Mouse (Mus musculus) forebrain, embryonic 11.5 days (tissue): ENCODE results near the gene Snx32. TPM values are rescaled to one million over a fixed set of nuclear protein-coding genes. Genes with fewer than 3 reads are reported as not detected.
A peak's percentile ranks its signal among the peaks of the same experiment; 100 is the strongest.

Experiments used
- ATAC-seq: fragments of 200-750 bp; cut with Nextera tagmentation; replicated peaks from 2 replicates; pipeline ENCODE4 v1.8.0; 2017; ENCODE audit warnings: moderate TSS enrichment; ENCODE audit not compliant: low FRiP score
- DNase-seq: peaks from one replicate; pipeline ENCODE4 v3.0.0-alpha.2; 2017; ENCODE audit warnings: low spot score
- H3K27ac ChIP-seq: fragments of 300-500 bp; sonication (generic); 2 replicates; pipeline ENCODE4 v1.5.1; 2014; ENCODE audit warnings: low read depth, low read length
- H3K27me3 ChIP-seq: fragments of 300-500 bp; sonication (generic); 2 replicates; pipeline ENCODE4 v1.6.1; 2014; ENCODE audit warnings: mild to moderate bottlenecking, low read length, mixed read lengths; ENCODE audit not compliant: control insufficient read depth, insufficient read depth
- H3K36me3 ChIP-seq: fragments of 300-500 bp; sonication (generic); 2 replicates; pipeline ENCODE4 v1.6.1; 2014; ENCODE audit warnings: mild to moderate bottlenecking, low read length, moderate library complexity, mixed read lengths; ENCODE audit not compliant: control insufficient read depth, insufficient read depth
- H3K4me1 ChIP-seq: fragments of 300-500 bp; sonication (generic); replicated peaks from 2 replicates; pipeline ENCODE4 v1.6.1; 2014; ENCODE audit warnings: low read length, mixed read lengths; ENCODE audit not compliant: control insufficient read depth, insufficient read depth
- H3K4me2 ChIP-seq: fragments of 300-500 bp; sonication (generic); 2 replicates; pipeline ENCODE4 v1.6.1; 2014; ENCODE audit warnings: low read depth, mild to moderate bottlenecking, low read length, moderate library complexity, mixed read lengths; ENCODE audit not compliant: severe bottlenecking
- H3K4me3 ChIP-seq: fragments of 300-500 bp; sonication (generic); 2 replicates; pipeline ENCODE4 v1.5.1; 2014; ENCODE audit warnings: low read depth, low read length
- H3K9ac ChIP-seq: fragments of 300-500 bp; sonication (generic); 2 replicates; pipeline ENCODE4 v1.6.1; 2014; ENCODE audit warnings: low read length
- H3K9me3 ChIP-seq: fragments of 300-500 bp; sonication (generic); 2 replicates; pipeline ENCODE4 v1.6.1; 2016; ENCODE audit warnings: low read length, mixed read lengths; ENCODE audit not compliant: control insufficient read depth
- WGBS: fragments of 180-500 bp; shearing (Covaris S2); extraction: QIAGEN DNeasy Blood & Tissue Kit; methylation state at CpG from one replicate; pipeline ENCODE4 v1.1.7; 2014; 5-methylcytosine and 5-hydroxymethylcytosine counted together
- polyA plus RNA-seq: library from polyadenylated mRNA; unstranded; fragments of >200 nt; fragmentation: Nextera tagmentation; extraction: Ambion mirVana; gene quantifications from 2 replicates; pipeline ENCODE4 v1.2.1, GENCODE M21; 2014

Gene Snx32
- polyA plus RNA-seq, 1 experiment from 2014 or later: 15.9 TPM

DNA sequence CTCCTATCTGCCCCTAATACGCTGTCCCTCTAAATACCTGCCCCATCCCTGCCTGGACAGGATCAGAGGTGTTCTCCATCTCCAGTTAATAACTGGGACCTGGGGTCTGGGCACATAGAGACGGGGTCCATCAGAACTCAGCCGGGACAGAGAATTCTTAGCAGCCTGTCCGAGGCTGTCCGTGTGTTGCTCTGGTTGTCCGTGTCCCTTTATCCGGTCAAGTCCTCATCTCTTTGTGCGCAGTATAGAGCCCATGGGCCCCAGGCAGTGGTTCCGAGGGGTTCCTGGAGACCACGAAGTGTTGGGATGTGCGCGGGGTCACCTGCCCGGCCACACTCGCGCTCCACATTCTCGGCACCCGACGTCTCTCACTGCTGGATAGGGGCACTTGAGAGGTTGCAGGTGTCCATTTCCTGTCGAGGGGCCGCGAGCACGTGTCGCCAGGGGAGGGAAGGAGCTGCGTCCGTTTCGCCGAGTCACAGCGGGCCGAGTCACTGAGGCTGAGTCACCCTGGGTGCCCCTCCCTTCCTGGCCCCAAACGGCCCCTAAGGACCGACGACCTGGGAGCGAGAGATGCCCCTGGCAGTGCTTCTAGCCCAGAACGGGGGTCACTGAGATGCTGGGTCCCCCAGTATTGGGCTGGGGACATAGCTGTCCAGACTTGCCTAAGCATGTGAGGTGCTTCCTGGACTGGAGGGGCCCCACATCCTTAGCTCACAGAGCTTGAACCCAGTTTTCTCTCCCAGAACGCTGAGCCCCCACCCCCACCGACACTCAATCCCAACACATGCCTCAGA, 61.8 kb downstream of the Snx32 start:
- no peak for ATAC-seq
- Histone ChIP-seq H3K27me3 (peaks cover 36% of the 10 kb centered on the region), H3K4me2 (peak overlapping the region; percentile 97), H3K36me3 (no peaks in the 10 kb centered on the region), H3K27ac (no peak overlapping the region), H3K9me3 (no peaks in the 10 kb centered on the region), H3K9ac (no peak overlapping the region), H3K4me3 (peak overlapping the region; percentile 50; the same call in 1 of the 2 replicates), H3K4me1 (peaks cover 13% of the 10 kb centered on the region)
- 7% methylated on average over 35 of the region's 36 CpGs for WGBS
- DNase-seq: no peak

DNA sequence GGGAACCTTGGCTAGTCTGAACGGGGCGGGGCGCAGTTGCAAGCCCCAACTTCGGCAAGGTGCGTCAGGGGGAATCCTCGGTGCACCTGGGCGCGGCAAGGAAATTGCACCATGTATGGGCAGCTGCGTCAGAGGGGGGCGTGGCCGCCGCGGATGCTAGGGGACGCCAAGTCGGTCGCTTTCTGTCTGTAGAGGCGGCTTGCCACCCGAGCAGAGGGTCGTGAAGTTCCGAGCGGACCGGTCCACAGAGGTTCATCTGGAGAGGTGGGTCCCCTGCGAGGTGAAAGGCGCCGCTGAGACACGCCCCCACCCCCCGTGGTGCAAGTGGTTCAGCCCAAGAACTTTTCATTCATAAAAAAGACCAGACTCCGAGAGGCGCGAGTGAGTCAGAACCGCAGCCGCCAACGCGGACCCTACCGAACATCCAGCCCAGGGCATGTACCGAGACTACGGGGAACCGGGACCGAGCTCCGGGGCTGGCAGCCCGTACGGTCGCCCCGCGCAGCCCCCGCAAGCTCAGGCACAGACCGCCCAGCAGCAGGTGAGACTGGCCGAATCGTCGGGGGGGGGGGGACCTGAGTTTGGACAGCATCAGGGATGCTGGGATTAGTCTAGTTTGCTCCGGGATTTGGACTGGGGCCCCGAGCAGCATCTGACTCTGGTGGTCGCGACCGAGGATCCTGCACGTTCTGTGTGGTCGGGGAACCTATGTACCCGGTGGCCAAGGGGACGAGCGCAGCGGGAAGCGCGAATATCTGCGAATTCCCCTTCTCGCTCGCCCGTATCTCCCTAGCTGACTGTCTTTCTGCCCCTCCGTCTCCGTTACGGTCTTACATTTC, 62.6 kb downstream of the Snx32 start, which contains the start of gene Fosl1:
Fosl1 (plus strand) TSS at position 33 of the 839 bp plus-strand sequence.
- peak within 1 kb of the TSS; percentile 50 for H3K4me3 ChIP-seq
- no peak within 1 kb of the TSS for H3K27ac ChIP-seq
- no peaks in the 10 kb centered on the region for H3K9me3 ChIP-seq
- peak; percentile 63; the same call in 1 of the 2 replicates for ATAC-seq
- WGBS: under 1% methylated on average over 70 of the region's 70 CpGs
- peaks cover 13% of the 10 kb centered on the region for H3K4me1 ChIP-seq
- peak within 1 kb of the TSS; percentile 97 for H3K4me2 ChIP-seq
- peak; percentile 83 for DNase-seq
- H3K27me3 ChIP-seq: peaks cover 36% of the 10 kb centered on the region
- peak within 1 kb of the TSS; percentile 45; the same call in 1 of the 2 replicates for H3K9ac ChIP-seq
- H3K36me3 ChIP-seq: no peaks in the 10 kb centered on the region

DNA sequence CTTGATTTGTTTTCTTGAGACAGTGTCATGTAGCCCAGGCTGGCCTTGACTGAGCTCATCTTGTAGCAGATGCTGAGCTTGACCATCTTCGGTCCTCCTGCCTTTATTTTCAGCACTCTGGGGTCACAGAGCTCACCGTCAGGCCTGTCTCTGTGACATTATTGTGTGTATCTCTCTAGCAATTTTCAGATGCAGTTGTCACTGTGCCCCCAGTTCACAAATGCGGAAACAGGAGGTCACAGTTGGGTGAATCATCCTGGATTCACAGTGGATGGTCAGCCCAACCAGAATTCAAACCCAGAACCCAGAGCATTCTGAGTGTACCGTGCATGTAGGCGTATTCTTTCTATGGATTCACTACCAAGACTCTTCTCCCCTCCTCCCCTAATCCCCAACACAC, 64.6 kb downstream of the Snx32 start:
- Histone ChIP-seq H3K36me3 (no peaks in the 10 kb centered on the region), H3K4me3 (no peak overlapping the region), H3K9ac (no peak overlapping the region), H3K27me3 (peaks cover 36% of the 10 kb centered on the region), H3K9me3 (no peaks in the 10 kb centered on the region), H3K27ac (no peak overlapping the region), H3K4me1 (peaks cover 13% of the 10 kb centered on the region), H3K4me2 (no peak overlapping the region)
- ATAC-seq: no peak
- no peak for DNase-seq
- WGBS: 84% methylated on average over 5 of the region's 5 CpGs

DNA sequence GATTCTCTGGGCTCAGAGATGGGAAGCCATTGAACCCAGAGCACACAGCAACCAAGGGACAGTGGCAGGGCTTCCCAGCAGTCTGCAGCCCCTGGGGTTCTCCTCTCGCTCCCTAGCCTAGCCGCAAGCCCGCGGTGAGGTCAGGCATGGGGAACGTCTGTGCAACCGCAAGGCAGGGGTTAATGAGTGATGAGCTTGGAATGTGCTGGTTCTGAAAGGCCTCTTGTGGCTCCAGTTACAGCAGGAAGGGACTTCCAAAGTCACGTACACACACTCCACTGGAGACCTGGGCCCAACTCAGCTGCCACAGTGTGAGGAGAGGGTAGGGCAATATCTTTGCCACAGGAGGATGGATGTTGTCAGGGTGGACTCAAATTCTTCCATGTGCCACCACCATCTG, 65.4 kb downstream of the Snx32 start:
- WGBS: 39% methylated on average over 7 of the region's 7 CpGs

DNA sequence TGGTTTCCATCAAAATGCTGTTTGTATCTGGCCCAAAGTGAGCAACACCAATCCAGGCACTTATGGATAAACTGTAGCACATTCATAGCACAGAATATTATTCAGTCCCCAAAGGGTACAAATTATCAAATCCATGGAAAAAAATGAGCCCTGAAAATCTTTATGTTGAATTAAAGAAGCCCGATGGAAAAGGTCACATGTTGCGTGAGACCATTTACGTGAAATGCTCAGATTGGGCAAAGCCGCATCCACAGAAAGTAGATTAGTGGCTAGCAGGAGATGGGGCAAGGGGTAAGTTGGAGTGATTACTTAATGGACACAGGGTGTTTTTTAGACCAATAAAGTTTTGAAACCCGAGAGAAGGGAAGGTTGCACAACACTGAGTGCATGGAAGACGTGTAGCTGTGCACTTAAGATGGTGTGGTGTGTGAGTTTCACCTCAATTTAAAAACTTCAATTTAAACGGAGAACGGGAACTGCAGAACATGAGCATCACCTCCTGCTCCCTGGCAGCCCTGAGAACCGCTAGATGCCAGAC, 65.9 kb downstream of the Snx32 start:
- H3K4me1 ChIP-seq: peaks cover 13% of the 10 kb centered on the region
- H3K27ac ChIP-seq: no peak overlapping the region
- no peak overlapping the region for H3K4me3 ChIP-seq
- H3K27me3 ChIP-seq: peaks cover 28% of the 10 kb centered on the region
- no peak for ATAC-seq
- H3K9ac ChIP-seq: no peak overlapping the region
- no peak overlapping the region for H3K4me2 ChIP-seq
- DNase-seq: no peak
- H3K36me3 ChIP-seq: no peaks in the 10 kb centered on the region
- WGBS: 72% methylated on average over 9 of the region's 9 CpGs
- no peaks in the 10 kb centered on the region; the same call in 1 of the 2 replicates for H3K9me3 ChIP-seq

More for the DNA sequence above, 65.4 kb downstream of the Snx32 start:
- no peak overlapping the region for H3K4me3 ChIP-seq
- no peak overlapping the region for H3K9ac ChIP-seq
- H3K4me1 ChIP-seq: peaks cover 13% of the 10 kb centered on the region
- no peaks in the 10 kb centered on the region for H3K36me3 ChIP-seq
- no peak overlapping the region for H3K27ac ChIP-seq
- ATAC-seq (no peak), DNase-seq (no peak)
- no peaks in the 10 kb centered on the region; the same call in 1 of the 2 replicates for H3K9me3 ChIP-seq
- peaks cover 33% of the 10 kb centered on the region for H3K27me3 ChIP-seq
- H3K4me2 ChIP-seq: no peak overlapping the region

Other genes with a start within 250 kb of the Snx32 start
- 32.2 and 33.2 TPM in 2 replicates for gene Pacs1, start 237.4 kb downstream of the Snx32 start, polyA plus RNA-seq
- gene Sf3b2, start 215.1 kb downstream of the Snx32 start, polyA plus RNA-seq: 418 and 450 TPM in 2 replicates
- 17.2 and 18.9 TPM in 2 replicates for gene Gal3st3, start 212.2 kb downstream of the Snx32 start, polyA plus RNA-seq
- gene Catsper1, start 174.8 kb downstream of the Snx32 start, polyA plus RNA-seq: not detected in 2 replicates
- gene Cst6, start 161.0 kb downstream of the Snx32 start, polyA plus RNA-seq: 0.83 TPM in 1 of 2 replicates, not detected in the other
- gene Eif1ad, start 143.8 kb downstream of the Snx32 start, polyA plus RNA-seq: 79.2 and 82.8 TPM in 2 replicates
- gene Banf1, start 143.4 kb downstream of the Snx32 start, polyA plus RNA-seq: 470 and 498 TPM in 2 replicates
- 87.1 and 101 TPM in 2 replicates for gene Sart1, start 121.8 kb downstream of the Snx32 start, polyA plus RNA-seq
- not detected in 2 replicates for gene Tsga10ip, start 108.0 kb downstream of the Snx32 start, polyA plus RNA-seq
- gene Drap1, start 85.6 kb downstream of the Snx32 start, polyA plus RNA-seq: 193 and 202 TPM in 2 replicates
- gene AI837181, start 85.4 kb downstream of the Snx32 start, polyA plus RNA-seq: 34.6 and 42.0 TPM in 2 replicates
- gene Fosl1, start 63.0 kb downstream of the Snx32 start, polyA plus RNA-seq: not detected in 2 replicates
- gene Ccdc85b, start 52.6 kb downstream of the Snx32 start, polyA plus RNA-seq: 6.5 and 6.6 TPM in 2 replicates
- gene Fibp, start 49.9 kb downstream of the Snx32 start, polyA plus RNA-seq: 105 TPM in 2 replicates
- gene Ctsw, start 42.0 kb downstream of the Snx32 start, polyA plus RNA-seq: 3.4 and 4.0 TPM in 2 replicates
- gene Efemp2, start 36.6 kb downstream of the Snx32 start, polyA plus RNA-seq: 49.1 and 50.4 TPM in 2 replicates
- 39.2 and 42.7 TPM in 2 replicates for gene Mus81, start 22.1 kb downstream of the Snx32 start, polyA plus RNA-seq
- 3,238 and 3,452 TPM in 2 replicates for gene Cfl1, start 20.1 kb downstream of the Snx32 start, polyA plus RNA-seq
- gene 1700020D05Rik, start 6.8 kb downstream of the Snx32 start, polyA plus RNA-seq: not detected in 2 replicates
- gene Ovol1, start 50.1 kb upstream of the Snx32 start, polyA plus RNA-seq: 0.11 and 0.35 TPM in 2 replicates
- gene Ap5b1, start 57.5 kb upstream of the Snx32 start, polyA plus RNA-seq: 1.9 and 2.5 TPM in 2 replicates
- 158 and 198 TPM in 2 replicates for gene Rnaseh2c, start 91.3 kb upstream of the Snx32 start, polyA plus RNA-seq
- 38.0 and 38.9 TPM in 2 replicates for gene Kat5, start 99.7 kb upstream of the Snx32 start, polyA plus RNA-seq
- gene Rela, start 126.9 kb upstream of the Snx32 start, polyA plus RNA-seq: 37.8 and 39.9 TPM in 2 replicates
- 18.4 and 19.9 TPM in 2 replicates for gene Sipa1, start 153.2 kb upstream of the Snx32 start, polyA plus RNA-seq
- 20.4 and 21.7 TPM in 2 replicates for gene Map3k11, start 178.2 kb upstream of the Snx32 start, polyA plus RNA-seq
- gene Pcnx3, start 178.4 kb upstream of the Snx32 start, polyA plus RNA-seq: 34.1 and 37.7 TPM in 2 replicates
- not detected in 2 replicates for gene Kcnk7, start 193.8 kb upstream of the Snx32 start, polyA plus RNA-seq
- 6.8 and 7.4 TPM in 2 replicates for gene Ehbp1l1, start 215.8 kb upstream of the Snx32 start, polyA plus RNA-seq
- 140 and 162 TPM in 2 replicates for gene Fam89b, start 219.1 kb upstream of the Snx32 start, polyA plus RNA-seq
- gene Ltbp3, start 230.4 kb upstream of the Snx32 start, polyA plus RNA-seq: 5.0 and 5.5 TPM in 2 replicates